Mouse (Mus musculus): ENCODE measurements at regions not wholly inside any gene's neighbourhood (a gene's known extent, or its start where the extent isn't known, plus 50 kb on each side); places are given as distances from the start of the nearest gene placed in this dataset.

DNA sequence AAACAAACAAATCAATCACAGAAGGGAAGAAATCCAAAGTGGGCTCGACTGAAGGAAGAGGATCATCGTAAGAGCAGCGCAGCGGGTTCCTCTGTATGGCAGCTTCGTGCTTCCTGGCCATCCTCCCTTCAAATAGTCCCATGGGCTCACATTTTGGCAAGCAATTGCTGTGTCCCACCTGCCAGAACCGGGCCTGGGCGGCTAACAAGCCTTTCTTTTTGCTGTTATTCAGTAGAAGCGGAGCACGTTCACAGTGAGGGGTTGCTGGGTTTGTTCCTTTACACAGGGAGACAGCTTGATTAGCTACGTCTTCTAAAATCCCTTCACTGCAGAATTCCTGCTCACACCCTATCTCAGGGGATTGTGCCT lies 258.6 kb upstream of the Prok2 start:
- ChIA-PET POLR2A (interaction anchor here in 2 of 4 experiments (0.6 to 0.9 kb wide), 4 partner anchors 44 to 423 kb away, joined by 3 read pairs; no protein-coding TSS in a partner anchor), CTCF (interaction anchor here in 2 of 4 experiments (0.6 to 1.6 kb wide), 4 partner anchors 181 to 559 kb away, joined by 3 to 4 read pairs (median 4); no protein-coding TSS in a partner anchor)

DNA sequence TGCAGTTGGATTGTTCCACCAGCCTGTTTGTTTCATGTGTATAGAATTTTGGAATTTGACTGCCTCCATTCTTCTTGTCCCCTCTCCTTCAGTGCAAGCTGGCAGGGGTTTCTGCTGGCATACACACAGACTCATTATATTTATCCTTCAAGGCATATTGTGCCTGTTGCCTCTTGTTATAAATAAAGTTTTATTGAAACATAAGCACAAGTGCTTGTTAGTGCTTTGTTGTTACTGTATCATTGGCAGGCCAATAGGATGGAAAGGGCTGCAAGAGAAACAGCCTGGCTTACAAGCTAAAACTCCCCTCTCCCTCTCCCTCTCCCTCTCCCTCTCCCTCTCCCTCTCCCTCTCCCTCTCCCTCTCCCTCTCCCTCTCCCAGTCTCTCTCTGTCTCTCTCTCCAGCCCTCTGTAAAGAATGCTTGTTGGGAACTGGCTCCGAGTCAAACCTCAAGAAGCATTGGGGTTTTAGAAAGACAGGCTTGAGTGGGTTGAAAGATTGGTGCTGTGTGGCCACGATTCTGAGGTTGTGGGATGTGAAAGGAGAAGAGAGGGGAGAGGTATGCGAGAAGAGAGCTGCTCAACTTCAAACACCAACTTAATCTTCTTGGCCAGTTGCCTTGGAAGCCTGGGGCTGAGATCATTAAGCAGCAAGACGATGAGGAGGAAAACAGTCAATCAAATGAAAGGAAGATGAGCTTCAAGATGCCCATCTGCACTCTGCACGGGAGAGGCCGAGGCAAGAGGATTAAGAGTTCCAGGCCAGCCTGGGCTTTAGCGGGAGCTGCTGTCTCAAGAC lies 258.1 kb upstream of the Prok2 start:
- POLR2A ChIA-PET, result interaction anchor here in 2 of 4 experiments (0.6 to 0.9 kb wide), 4 partner anchors 45 to 424 kb away, joined by 3 read pairs; no protein-coding TSS in a partner anchor
- CTCF ChIA-PET, result interaction anchor here (0.6 to 1.6 kb wide), 6 partner anchors 46 to 559 kb away, joined by 3 to 6 read pairs (median 4); no protein-coding TSS in a partner anchor

DNA sequence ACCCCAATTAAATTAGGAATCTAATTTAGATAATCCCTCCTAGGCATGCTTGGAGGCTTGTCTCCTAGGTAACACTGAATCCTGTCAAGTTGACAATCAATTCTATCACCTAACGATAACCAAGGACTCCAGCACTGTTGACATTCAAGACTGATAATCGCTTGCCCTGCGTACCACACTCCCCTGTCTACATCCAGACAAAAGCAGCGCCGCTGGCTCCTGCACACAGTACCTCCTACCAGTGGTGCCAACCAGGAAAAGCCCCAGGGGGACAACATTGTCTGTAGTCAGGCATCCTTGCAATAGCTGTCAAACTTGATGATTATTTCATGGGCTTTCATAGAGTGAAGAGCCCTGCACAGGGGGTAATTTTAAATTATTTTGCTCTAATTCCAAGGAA lies 253.4 kb upstream of the Prok2 start:
- ChIA-PET CTCF (interaction anchor here in 1 of 4 experiments (0.8 kb wide), 1 partner anchor 313 kb away, joined by 3 read pairs; no protein-coding TSS in a partner anchor), POLR2A (interaction anchor here in 1 of 4 experiments (1.3 to 2.9 kb wide), 4 partner anchors 12 to 40 kb away, joined by 3 to 20 read pairs (median 6); no protein-coding TSS in a partner anchor)

DNA sequence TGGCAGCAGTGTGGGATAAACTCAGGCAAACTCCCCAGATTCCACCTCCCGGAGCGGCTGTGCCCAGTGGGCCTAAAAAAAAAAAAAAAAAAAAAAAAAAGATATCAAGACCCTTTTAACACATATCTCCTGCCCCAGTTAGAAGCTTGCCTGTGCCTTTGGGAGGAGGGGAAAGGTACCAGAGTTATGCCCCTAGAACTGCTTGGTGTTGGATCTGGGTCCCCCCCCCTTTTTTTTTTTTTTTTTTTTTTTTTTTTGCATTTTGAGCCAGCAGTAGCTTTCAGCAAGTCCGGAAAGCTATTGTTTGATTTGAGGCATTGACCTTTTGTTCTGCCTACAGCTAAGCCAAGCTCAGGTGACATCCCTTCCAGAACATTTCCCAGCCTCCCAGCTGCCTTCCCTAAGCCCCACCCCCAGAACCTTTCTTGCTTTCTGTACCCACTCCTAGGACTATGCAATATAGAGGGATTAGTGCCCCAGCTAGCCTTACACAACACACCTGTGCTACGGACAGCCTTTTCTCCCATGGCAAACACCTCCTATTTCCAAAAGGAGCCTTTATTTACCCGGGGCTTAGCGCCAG lies 252.1 kb upstream of the Prok2 start:
- ChIA-PET CTCF (interaction anchor here (0.6 to 1.1 kb wide), 10 partner anchors 12 to 667 kb away, joined by 3 to 7 read pairs (median 4); no protein-coding TSS in a partner anchor), POLR2A (interaction anchor here (0.6 to 2.9 kb wide), 23 partner anchors 9 to 1582 kb away, joined by 3 to 20 read pairs (median 4); no protein-coding TSS in a partner anchor)

DNA sequence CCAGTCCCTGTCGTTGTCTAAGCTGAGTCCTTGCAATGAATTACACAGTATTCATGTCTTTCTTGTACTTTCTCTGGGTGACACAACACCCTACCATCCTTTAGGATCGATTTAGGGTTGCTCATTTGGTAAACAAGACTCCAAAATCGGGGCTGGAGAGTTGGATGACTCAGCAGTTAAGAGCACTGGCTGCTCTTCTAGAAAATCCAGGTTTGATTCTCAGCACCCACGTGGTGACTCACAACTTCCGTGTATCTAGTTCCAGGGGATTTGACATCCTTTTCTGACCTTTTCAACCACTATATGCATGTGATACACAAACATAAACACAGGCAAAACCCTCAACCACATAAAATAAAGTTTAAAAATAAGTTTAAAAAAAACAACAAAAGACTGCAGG lies 250.0 kb upstream of the Prok2 start:
- ChIA-PET POLR2A (interaction anchor here in 1 of 4 experiments (1.1 kb wide), 1 partner anchor 42 kb away, joined by 3 read pairs; no protein-coding TSS in a partner anchor), CTCF (no interaction called here)

DNA sequence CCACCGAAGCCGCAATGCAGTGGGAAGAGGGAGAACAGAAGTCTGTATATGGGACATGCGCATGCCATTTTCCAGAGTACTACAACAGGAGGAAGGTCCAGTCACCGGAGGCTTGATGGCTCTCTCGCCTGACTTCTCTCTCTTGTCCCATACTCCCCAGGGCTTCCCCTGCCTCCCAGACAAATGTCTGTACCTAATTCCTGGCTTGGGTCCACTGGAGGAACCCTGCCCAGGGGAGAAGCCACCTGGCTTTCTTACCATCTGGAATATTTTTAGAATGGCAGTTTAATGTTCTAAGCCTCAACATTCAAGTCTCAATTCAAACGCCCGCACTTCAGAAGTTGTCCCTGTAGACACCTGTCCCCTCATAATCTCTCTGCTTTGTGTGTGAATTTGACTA lies 249.3 kb upstream of the Prok2 start:
- ChIA-PET CTCF (no interaction called here), POLR2A (interaction anchor here in 1 of 4 experiments (0.7 kb wide), 1 partner anchor 129 kb away, joined by 5 read pairs; no protein-coding TSS in a partner anchor)

DNA sequence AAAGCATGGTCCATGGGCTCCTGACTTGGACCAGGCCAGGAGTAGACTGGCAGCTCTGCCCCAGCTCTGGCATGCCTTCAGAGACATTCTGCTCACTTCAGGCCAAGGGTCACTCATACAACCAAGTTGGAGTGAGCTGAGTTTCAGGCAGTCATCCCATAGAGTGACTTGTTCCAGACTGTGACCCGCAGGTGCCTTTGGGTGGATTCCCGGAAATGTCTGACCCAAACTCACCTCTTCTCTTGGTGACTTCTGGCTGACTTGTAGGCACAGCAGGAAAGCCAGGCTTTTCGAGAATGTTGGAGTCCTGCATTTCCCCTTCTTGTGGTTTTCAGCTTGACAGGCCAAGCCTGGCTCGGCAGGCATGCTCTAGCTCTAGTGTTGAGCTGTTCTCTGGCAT lies 248.3 kb upstream of the Prok2 start:
- CTCF ChIA-PET, result no interaction called here

DNA sequence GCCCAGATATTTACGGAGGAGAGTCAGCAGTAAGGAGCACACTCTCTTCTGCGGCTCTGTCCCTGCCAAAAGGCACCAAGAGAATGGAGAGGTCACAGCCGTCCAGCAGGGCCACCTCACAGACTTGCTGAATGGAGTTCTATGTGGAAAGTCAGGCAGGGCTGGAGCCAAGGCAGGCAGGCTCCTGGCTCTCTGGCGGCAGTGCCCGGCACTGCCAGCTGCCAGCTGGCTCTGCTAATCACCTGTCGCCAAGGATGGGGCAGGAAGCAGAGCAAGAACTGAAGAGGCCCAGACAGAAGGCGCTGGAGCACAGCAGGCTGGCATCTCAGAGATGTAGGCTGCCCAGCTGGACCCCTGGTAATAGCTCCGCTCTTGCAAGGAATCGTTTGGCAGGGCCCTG lies 245.2 kb upstream of the Prok2 start:
- CTCF ChIA-PET, result no interaction called here

More for the DNA sequence above, 248.3 kb upstream of the Prok2 start:
- POLR2A ChIA-PET, result interaction anchor here in 1 of 4 experiments (0.8 to 1.3 kb wide), 2 partner anchors 16 to 106 kb away, joined by 3 to 6 read pairs; no protein-coding TSS in a partner anchor

DNA sequence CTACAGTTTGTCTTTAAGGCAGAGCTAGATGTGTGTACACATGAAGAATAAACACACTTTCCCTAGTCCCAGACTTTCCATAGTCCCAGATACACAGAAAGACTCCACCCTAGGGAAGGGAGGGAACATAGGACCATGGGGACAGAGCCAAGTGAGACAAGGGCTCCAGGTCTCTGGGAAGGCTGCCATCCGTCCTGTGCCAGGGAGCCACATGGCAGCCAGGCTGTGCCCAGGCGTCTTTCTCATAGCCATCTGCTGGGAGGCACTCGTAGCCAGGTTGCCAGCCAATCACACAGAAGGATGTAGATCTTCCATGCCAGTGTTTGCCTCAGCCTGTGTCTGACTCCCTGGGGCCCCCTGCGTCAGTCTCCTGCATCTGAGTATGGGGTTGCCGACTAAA lies 242.7 kb upstream of the Prok2 start:
- ChIA-PET CTCF (no interaction called here), POLR2A (interaction anchor here in 2 of 4 experiments (0.5 to 2.6 kb wide), 2 partner anchors 9 to 10 kb away, joined by 5 to 20 read pairs; no protein-coding TSS in a partner anchor)

More for the DNA sequence above, 245.2 kb upstream of the Prok2 start:
- POLR2A ChIA-PET, result interaction anchor here in 2 of 4 experiments (1.0 to 2.9 kb wide), 5 partner anchors 16 to 291 kb away, joined by 3 to 9 read pairs (median 4); no protein-coding TSS in a partner anchor

DNA sequence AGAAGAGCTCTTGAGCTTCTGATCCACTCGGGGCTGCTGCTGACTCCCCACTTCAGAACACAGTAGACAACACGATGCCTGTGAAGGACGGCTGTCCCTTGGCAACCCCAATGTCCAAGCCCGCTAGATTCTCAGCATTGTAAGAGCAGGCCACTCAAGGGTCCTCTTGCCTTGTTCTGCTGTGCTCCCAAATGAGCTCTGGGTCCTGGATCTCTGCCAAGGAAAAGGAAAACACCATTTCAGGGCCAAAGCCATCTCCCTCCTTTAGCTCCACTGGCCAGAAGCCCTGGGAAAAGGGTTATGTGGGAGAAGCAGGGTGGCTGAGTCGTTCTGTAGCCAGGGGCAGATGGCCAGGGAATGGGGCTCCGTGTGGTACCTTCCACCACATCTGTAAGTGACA lies 241.3 kb upstream of the Prok2 start:
- ChIA-PET POLR2A (interaction anchor here in 1 of 4 experiments (2.6 kb wide), 1 partner anchor 11 kb away, joined by 20 read pairs; no protein-coding TSS in a partner anchor), CTCF (no interaction called here)

DNA sequence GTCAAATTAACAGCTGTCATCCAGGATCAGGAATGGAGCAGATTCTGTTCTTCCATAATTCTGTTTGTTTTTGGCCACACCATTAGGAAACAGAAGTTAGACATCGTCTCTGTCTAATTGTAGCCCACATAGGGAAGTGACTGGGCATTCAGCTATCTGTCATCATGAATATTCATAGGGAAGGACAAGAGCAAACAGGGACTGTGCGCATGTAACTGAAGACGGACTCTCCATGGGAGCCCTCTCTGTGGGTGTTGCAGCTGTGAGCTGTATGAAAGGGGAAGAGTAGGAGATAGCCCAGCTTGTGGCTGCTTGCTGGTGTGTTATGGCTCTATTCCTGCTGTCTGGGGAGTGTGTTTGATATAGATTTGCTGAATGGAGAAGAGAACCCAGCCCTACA lies 238.3 kb upstream of the Prok2 start:
- ChIA-PET CTCF (no interaction called here), POLR2A (interaction anchor here in 2 of 4 experiments (1.4 to 1.9 kb wide), 3 partner anchors 9 to 18 kb away, joined by 3 to 7 read pairs (median 6); no protein-coding TSS in a partner anchor)

DNA sequence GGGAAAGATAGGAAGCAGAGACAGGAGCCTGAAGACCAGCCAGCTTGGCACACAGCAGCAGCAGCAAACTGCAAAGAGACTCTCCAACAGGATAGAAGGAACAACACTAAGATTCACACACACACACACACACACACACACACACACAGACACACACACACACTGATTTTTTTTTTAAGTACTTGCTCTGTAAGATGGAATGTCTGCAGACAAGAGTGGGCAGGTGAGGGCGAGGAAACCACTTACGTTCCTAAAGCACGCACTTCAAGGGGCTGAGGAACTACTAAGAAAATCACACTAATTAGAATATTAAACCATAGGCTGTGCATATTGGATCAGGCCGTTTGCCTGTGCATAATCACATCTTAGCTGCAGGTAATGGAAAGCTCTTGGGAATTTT lies 237.8 kb upstream of the Prok2 start:
- ChIA-PET POLR2A (interaction anchor here in 1 of 4 experiments (1.8 to 1.9 kb wide), 2 partner anchors 15 to 18 kb away, joined by 6 to 7 read pairs; no protein-coding TSS in a partner anchor), CTCF (no interaction called here)

DNA sequence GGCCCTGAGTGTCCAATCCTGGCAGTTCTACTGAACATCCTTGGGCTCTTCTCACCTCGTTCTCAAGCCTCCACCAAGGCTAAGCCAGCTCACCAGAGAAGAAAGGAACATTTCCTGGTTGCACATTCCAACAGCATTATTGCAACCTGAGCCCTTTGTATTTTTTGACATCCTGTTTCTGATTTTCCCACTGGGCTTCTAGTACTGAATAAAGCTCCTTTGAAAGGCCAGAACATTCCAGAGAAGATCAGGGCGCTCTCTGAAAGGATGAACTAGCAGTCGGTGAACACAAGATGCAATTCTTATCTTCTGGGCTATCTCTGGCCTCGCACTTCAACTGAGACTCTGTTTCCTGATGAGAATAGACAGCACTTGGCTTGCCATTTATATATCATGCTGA lies 233.2 kb upstream of the Prok2 start:
- ChIA-PET POLR2A (interaction anchor here in 1 of 4 experiments (1.0 to 1.2 kb wide), 2 partner anchors 10 to 14 kb away, joined by 3 read pairs; no protein-coding TSS in a partner anchor), CTCF (no interaction called here)

DNA sequence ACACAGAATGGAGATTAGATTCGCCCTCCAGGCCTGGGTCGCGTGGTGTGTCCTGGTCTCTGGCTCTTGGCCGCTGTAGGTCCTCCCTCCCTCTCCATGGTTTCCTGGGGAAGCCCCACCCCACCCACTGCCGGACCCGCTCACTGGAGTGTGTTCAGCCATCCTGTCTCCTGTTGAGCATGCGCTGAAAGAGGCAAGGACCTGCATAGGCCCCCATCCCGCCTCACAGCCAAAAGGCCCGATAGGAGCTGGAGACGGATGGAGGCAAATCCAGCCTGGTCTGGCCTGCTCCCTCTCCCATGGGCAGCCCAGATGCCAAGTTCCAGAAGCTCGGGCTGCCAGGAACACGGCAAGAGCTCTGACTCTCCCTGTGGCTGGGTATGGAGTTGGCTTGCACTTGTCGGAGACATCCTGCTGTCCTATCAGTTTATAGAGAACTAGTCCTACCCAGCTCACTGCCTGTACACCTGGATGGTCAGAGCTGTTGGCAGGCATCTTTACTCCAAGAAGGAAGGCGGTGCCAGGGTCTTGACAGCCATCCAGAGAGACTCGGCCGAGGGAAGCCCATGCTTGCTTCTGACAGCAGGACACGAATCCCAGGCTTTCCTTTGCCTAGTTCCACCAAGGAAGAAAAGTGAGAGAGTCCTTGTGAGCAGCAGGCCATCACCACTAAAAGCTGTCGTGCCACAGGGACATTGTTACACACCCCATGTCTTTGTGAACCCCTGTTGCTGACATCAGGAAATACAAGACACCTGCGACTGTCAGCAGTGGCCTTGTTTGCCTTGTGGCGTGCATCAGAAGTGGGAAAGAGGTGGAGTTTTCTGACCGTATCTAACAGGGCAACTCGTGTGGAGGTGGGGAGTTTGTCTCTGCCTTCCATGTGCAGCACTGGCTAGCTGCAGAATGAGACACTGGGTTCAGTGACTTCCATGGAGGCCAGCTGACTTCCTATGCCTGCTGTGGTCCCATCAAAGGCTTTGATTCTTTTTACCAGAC lies 228.9 kb upstream of the Prok2 start:
- ChIA-PET CTCF (interaction anchor here in 1 of 4 experiments (0.7 kb wide), 1 partner anchor 464 kb away, joined by 3 read pairs; no protein-coding TSS in a partner anchor), POLR2A (interaction anchor here in 3 of 4 experiments (0.6 to 2.0 kb wide), 5 partner anchors 10 to 95 kb away, joined by 3 to 18 read pairs (median 4); no protein-coding TSS in a partner anchor)

DNA sequence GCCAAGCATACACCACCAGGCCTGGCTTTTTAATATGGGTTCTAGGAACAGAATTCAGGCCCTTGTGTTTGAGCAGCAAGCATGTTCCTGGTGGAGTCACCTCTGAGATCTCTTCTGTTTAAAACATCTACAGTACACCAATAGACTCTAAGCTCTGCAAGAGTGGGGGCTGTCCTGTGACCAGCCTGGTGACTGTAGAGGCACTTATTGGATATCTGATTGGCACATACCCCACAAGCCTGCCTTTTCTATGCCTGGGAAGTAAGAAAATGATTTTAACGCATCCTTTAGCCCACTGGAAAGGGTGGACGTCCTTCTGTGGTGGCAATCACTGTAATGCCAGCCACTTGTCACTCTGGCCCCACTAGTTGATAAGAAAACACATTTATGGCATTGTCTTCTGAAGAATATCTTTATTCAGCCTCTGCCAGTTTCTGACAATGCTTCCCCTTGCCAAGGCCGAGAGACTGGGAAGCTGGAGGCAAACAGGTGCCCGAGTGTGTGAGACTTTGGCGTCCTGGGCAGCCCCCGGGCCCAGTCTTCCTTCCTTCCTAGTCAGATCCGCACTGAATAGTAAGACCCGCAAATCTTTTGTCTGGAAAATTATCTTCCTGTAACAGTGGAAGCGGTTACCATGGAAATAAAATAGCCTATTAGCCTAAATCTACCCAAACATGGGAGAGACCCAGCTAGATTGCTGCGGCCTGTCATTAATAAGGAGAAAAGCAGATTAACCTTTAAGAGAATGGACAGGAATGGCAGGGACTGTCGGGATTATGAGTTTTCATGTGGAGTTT lies 228.0 kb upstream of the Prok2 start:
- CTCF ChIA-PET, result no interaction called here
- POLR2A ChIA-PET, result interaction anchor here in 3 of 4 experiments (0.6 to 2.0 kb wide), 5 partner anchors 9 to 94 kb away, joined by 3 to 18 read pairs (median 4); no protein-coding TSS in a partner anchor

DNA sequence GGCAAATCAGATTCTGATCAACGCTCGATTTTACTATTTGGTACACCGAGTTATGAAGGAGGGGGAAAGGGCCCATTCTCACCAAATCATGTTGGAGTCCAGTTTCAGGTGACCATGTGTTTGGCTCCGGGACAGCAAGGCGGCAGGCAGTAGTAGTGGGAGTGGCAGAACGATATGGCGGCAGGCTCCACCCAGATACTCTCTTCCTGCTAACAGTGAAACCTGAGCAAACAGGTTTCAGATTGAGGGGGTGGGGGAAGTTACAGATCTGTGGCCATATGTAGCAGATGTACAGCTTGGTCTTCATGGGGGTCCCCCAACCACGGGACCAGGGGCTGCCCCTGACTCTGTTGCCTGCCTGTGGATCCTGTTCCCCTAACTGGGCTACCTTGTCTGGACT lies 224.6 kb upstream of the Prok2 start:
- ChIA-PET POLR2A (interaction anchor here in 2 of 4 experiments (0.6 to 1.2 kb wide), 4 partner anchors 20 to 1962 kb away, joined by 3 to 4 read pairs (median 3); no protein-coding TSS in a partner anchor), CTCF (no interaction called here)

DNA sequence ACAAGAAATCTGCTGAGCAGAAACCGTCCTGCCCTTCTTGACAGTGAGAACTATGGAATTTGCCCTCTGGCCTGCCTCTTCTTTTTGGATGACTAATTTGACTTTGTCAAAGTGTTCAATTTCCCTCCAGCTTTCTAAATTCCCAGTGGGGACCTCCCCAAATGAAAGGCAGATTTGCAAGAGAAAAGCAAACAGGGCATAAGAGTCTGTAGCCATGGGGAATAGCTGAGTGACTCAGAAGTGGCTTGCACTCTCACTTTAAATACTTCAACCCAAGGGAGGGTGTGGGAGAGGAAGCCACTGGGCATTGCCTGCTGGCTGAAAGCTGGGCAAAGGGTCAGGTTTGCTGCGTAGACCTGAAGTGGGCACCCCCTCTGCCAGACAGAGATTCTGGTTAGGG lies 220.7 kb upstream of the Prok2 start:
- CTCF ChIA-PET, result interaction anchor here in 1 of 4 experiments (1.0 kb wide), 1 partner anchor 13 kb away, joined by 3 read pairs; no protein-coding TSS in a partner anchor

More for the DNA sequence above, 220.7 kb upstream of the Prok2 start:
- POLR2A ChIA-PET, result interaction anchor here in 3 of 4 experiments (0.6 to 2.2 kb wide), 8 partner anchors 11 to 680 kb away, joined by 3 to 9 read pairs (median 4); no protein-coding TSS in a partner anchor

Measured in embryonic stem cell, embryonic (primary cell).